Mouse (Mus musculus) limb, embryonic 13.5 days (tissue): ENCODE results near the gene Tmem238. TPM values are rescaled to one million over a fixed set of nuclear protein-coding genes. Genes with fewer than 3 reads are reported as not detected.

Source experiments
- ATAC-seq: fragments of 200-750 bp; cut with Nextera tagmentation; 2 replicates; pipeline ENCODE4 v1.8.0; 2017; ENCODE audit warnings: low read depth, moderate number of reproducible peaks, moderate TSS enrichment; ENCODE audit not compliant: low FRiP score
- H3K27ac ChIP-seq: fragments of 300-500 bp; sonication (generic); 2 replicates; pipeline ENCODE4 v1.5.1; 2015; ENCODE audit warnings: inconsistent platforms, mild to moderate bottlenecking, moderate library complexity
- H3K27me3 ChIP-seq: fragments of 300-500 bp; sonication (generic); 2 replicates; pipeline ENCODE4 v1.6.1; 2015; ENCODE audit warnings: mild to moderate bottlenecking, inconsistent platforms
- H3K36me3 ChIP-seq: fragments of 300-500 bp; sonication (generic); 2 replicates; pipeline ENCODE4 v1.6.1; 2015; ENCODE audit warnings: inconsistent platforms, mild to moderate bottlenecking, moderate library complexity
- H3K4me1 ChIP-seq: fragments of 300-500 bp; sonication (generic); 2 replicates; pipeline ENCODE4 v1.6.1; 2015; ENCODE audit warnings: inconsistent platforms
- H3K4me2 ChIP-seq: fragments of 300-500 bp; sonication (generic); replicated peaks from 2 replicates; pipeline ENCODE4 v1.6.1; 2015; ENCODE audit warnings: inconsistent platforms, mild to moderate bottlenecking, moderate library complexity
- H3K4me3 ChIP-seq: fragments of 300-500 bp; sonication (generic); 2 replicates; pipeline ENCODE4 v1.5.1; 2015; ENCODE audit warnings: moderate library complexity, mild to moderate bottlenecking, inconsistent platforms
- H3K9ac ChIP-seq: fragments of 300-500 bp; sonication (generic); 2 replicates; pipeline ENCODE4 v1.6.1; 2015; ENCODE audit warnings: mild to moderate bottlenecking, inconsistent platforms
- H3K9me3 ChIP-seq: fragments of 300-500 bp; sonication (generic); 2 replicates; pipeline ENCODE4 v1.6.1; 2016; ENCODE audit warnings: inconsistent platforms
- WGBS: fragments of 180-500 bp; shearing (Covaris S2); methylation state at CpG from one replicate; pipeline ENCODE4 v1.1.7; 2015; 5-methylcytosine and 5-hydroxymethylcytosine counted together
- polyA plus RNA-seq: library from polyadenylated mRNA; unstranded; fragments of >200 nt; fragmentation: Nextera tagmentation; extraction: Ambion mirVana; gene quantifications from 2 replicates; pipeline ENCODE4 v1.2.1, GENCODE M21; 2015

The Tmem238 gene
- polyA plus RNA-seq, 1 experiment from 2014 or later: 7.3 TPM

DNA sequence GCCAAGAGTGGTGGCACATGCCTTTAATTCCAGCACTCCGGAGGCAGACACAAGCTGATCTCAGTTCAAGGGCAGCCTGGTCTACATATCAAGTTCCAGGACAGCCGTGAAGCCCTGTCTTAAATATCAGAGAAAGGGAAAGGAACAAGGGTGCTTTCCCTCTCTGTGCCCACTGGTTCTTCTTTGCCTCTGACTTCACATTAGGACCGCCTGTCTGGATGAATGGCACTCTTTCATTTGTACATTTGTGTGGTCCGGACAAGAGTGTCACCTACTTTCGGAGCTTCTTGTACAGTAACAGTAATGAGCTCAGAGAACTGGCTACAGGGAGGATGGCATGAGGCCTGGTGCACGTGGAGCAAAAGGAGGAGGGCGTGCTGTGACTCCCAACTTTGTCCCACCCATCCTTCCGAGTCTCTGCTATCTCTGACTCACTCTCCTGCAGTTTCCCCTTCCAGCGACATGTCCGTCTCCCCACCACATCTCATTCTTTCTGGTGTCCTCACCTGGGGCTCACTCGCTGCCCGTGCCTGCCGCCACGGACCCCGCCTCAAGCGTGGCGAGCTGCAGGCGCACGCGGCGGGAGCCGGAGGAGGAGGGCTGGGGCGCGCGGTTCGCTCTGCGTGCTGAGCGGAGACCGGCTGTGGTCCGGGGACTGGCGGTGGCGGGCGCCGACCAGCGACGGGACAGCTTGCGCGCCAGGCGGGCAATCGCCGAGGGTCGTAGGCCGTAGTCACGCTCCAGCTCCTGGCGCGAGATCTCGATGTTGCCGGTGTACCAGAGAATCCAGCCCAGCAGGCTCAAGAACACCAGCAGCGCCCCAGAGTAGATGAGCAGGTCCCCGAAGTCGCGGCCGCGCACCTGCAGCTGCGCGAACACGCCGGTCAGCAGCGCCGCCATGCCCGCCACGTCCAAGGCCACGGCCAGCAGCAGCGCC lies 689 bp downstream of the Tmem238 start:
- H3K4me2 ChIP-seq: peak overlapping the region; percentile 87
- H3K9me3 ChIP-seq: no peaks in the 10 kb centered on the region
- peak overlapping the region; percentile 64 for H3K4me3 ChIP-seq
- peaks cover under 1% of the 10 kb centered on the region; the same call in 1 of the 2 replicates for H3K36me3 ChIP-seq
- peaks cover 13% of the 10 kb centered on the region for H3K4me1 ChIP-seq
- WGBS: 3% methylated on average over 58 of the region's 64 CpGs
- H3K27me3 ChIP-seq: peaks cover 22% of the 10 kb centered on the region
- peak overlapping the region; percentile 85 for H3K9ac ChIP-seq
- H3K27ac ChIP-seq: 0 out of 2 replicates have a peak overlapping the region, but pooled peaks have one; percentile 22
- ATAC-seq: peak; percentile 41; the same call in 1 of the 2 replicates

DNA sequence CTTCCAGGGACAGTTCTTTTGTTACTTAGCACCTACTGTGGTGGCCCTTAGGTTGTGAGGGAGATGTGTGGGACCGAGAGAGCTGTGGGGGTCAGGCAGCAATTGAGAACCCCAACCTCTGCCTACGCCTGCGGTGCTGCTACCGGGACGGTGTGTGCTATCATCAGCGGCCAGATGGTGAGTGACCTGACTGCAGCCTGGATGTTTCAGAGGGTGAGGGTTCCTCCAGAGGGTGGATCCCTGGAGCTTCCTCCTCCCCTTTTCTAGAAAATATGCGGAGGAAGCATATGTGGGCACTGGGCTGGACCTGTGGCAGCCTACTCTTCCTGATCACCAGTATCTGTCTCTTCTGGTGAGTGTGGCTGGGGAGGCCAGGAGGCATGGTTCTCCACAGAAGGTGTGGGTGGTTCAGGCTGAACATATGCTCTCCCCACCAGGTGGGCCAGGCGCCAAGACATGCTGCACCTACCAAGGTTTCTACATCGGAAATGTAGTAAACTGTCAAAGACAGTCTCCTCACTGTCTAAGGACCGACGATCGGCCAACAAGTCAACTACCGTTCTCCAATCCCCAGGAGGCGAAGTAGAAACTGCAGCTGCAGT lies 5.7 kb downstream of the Tmem238 start:
- Histone ChIP-seq H3K9ac (no peak overlapping the region), H3K36me3 (no peaks in the 10 kb centered on the region), H3K4me2 (no peak overlapping the region), H3K27me3 (peaks cover 31% of the 10 kb centered on the region), H3K9me3 (no peaks in the 10 kb centered on the region), H3K27ac (no peak overlapping the region), H3K4me1 (peaks cover 6% of the 10 kb centered on the region), H3K4me3 (no peak overlapping the region)
- 75% methylated on average over 14 of the region's 14 CpGs for WGBS
- no peak for ATAC-seq

DNA sequence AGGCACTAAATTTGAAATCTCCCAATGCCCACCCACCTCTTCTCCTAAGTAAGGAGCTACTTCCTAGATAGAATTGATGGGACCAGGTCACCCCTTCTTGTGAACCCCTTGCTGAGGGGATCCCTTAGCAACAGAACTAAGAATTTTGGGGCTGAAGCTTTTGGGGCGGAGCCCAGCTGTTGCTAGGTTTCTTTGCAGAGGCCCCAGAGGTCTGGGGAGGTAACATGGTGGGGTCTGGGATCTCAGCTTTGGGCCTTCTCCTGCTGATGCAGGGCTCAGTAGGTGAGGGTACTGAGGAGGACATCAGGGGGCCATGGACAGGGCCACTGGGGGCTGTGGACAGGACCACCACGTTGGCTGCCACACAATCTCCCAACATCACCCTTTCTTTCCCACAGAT lies 6.7 kb downstream of the Tmem238 start, which contains the start of the genes Il11 and Tmem190:
Gene Il11 (minus strand): TSS at position 101 of the 400 bp plus-strand sequence.
Gene Tmem190 (plus strand): TSS at position 179 of the 400 bp plus-strand sequence.
- no peak within 1 kb of the TSS for H3K27ac ChIP-seq
- 75% methylated on average over 2 of the region's 2 CpGs for WGBS
- H3K4me3 ChIP-seq: no peak within 1 kb of the TSS
- no peaks in the 10 kb centered on the region for H3K9me3 ChIP-seq
- peaks cover 5% of the 10 kb centered on the region; the same call in 1 of the 2 replicates for H3K4me1 ChIP-seq
- peaks cover 38% of the 10 kb centered on the region for H3K27me3 ChIP-seq
- H3K9ac ChIP-seq: no peak within 1 kb of the TSS
- ATAC-seq: no peak
- no peak within 1 kb of the TSS for H3K4me2 ChIP-seq
- no peaks in the 10 kb centered on the region for H3K36me3 ChIP-seq

DNA sequence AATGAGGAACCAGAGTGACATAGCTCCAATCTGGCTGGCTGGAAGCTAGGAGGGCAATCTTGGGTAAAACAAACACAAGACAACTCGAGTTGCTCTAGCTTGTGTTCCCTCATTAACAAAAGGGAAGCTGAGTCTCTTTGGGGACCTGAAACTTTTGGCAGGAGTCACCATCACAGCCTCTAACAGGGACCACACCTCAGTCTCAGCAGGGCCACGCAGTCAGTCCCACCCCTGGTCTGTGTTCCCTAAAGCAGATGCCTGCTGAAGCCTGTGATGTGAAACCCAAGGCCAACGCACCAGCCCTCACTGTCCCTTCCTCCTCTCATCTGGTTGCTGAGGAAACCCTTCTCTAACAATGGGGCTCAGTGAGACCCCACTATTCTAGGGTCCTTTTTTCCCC lies 7.3 kb downstream of the Tmem238 start:
- Histone ChIP-seq H3K4me2 (no peak overlapping the region), H3K4me1 (peaks cover 11% of the 10 kb centered on the region), H3K4me3 (no peak overlapping the region), H3K9me3 (no peaks in the 10 kb centered on the region), H3K27ac (no peak overlapping the region), H3K9ac (no peak overlapping the region), H3K36me3 (no peaks in the 10 kb centered on the region), H3K27me3 (peaks cover 40% of the 10 kb centered on the region)
- WGBS: 57% methylated on average over 3 of the region's 3 CpGs
- ATAC-seq: no peak

DNA sequence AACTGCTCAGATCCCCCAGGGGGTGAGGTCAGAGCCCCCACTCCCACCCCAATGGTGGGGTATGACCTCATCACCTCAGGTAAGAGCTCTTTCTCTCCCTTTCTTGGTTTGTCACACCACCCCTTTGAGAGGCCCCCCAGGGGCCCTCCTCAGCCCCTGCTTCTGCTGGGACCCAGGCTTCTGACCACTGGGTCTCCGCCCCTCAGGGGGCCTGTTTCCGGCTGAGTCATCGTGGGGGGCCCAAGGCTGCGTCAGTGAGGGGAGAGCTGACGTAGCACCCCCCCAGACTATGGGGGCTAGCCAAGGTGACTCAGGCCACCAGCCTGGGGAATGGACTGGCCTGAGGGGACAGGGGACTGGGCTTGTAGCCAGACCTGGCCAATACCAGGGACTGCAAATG lies 9.5 kb downstream of the Tmem238 start:
- H3K27me3 ChIP-seq: peaks cover 63% of the 10 kb centered on the region
- no peak overlapping the region for H3K9ac ChIP-seq
- WGBS: 29% methylated on average over 5 of the region's 5 CpGs
- no peak overlapping the region for H3K27ac ChIP-seq
- peaks cover 16% of the 10 kb centered on the region for H3K4me1 ChIP-seq
- H3K9me3 ChIP-seq: peaks cover 6% of the 10 kb centered on the region; the same call in 1 of the 2 replicates
- no peak overlapping the region for H3K4me2 ChIP-seq
- no peaks in the 10 kb centered on the region for H3K36me3 ChIP-seq
- H3K4me3 ChIP-seq: no peak overlapping the region
- no peak for ATAC-seq

DNA sequence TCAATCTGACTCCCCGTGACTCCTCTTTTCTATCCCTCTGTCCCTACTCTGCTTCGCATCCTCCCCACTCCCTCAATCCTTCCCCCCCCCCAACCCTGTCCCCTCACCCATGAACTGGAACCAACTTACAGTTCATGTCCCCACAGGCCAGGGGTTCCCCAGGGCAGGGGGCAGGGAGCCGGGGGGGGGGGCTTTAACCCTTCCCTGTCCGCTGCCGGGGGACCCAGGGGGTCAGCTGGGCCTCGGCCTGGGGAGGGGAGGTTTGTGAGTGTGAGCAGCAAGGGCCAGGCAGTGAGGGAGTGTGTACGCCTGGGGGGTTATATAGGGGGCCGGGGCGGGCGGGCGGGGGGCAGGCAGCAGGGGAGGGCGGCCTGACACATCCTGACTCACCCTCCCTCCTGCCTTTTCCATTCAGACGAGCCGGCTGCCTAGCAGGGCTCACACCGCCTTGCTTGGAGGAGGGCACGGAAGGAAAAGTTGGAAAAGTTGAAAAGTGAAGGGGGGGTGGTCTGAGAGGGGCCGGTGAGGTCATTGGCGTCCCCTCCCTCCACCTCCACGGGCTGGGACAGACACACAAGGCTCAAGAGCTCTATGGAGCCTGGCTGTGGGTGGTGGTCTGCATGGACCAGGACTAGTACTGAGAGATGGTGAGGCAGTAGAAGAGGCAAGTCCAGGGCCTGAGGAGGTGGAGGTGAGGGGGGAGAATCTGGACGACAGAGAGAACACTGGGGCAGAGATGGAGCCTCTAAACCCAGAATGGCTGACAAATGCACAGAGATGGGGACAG lies 11.4 kb downstream of the Tmem238 start:
- ATAC-seq: no peak
- H3K9me3 ChIP-seq: peaks cover 6% of the 10 kb centered on the region; the same call in 1 of the 2 replicates
- H3K27me3 ChIP-seq: peaks cover 73% of the 10 kb centered on the region
- 7% methylated on average over 20 of the region's 20 CpGs for WGBS
- H3K4me3 ChIP-seq: no peak overlapping the region
- H3K4me2 ChIP-seq: peak overlapping the region; percentile 65
- H3K9ac ChIP-seq: no peak overlapping the region
- H3K36me3 ChIP-seq: no peaks in the 10 kb centered on the region
- peaks cover 16% of the 10 kb centered on the region for H3K4me1 ChIP-seq
- H3K27ac ChIP-seq: no peak overlapping the region

DNA sequence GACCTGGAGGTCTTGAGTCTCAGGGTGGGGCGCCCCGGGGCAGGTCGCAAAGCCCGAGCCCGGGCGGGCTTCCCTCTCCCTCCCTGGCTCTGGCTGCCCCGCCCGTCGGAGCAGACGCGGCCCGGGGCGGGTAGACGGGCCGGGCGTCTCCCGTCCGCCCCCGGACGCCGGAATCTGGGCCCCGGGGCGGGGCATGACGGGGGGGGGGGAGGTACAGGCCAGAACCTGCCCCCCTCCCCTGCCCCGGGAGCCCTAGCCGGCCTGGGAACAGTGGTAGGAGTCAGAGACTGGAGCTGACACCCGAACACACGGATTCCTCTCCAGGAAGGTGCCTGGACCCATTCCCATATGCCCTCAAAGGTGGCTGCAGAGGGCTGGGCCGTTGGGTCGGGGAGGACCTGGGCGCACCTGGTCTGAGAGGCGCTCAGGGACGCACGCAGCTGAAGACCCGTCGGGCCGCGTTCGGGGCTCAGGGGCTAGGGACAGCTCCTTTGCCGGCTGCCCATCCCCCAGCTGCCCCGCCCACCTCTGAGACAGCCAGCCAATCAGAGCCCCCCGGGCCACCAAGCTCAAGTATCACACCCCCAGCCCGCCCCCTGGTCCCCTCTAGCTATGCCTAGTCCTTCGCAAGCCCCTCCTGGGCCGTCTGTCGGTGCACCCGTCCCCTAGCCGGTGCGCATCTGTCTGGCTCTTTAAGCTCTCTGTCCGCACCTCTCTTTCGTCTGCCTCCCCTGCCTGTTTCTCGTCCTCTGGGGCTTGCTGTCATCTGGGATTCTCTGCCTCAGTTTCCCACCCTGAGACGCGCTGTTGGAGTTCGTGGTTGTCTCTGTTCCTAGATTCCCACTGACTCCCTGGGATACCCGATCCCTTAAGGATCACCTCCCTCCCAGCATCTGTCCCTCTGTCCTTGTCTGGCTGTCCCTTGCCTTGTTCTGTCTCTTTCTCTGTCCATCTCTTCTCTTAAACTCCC lies 12.3 kb downstream of the Tmem238 start:
- Histone ChIP-seq H3K27ac (no peak overlapping the region), H3K9me3 (peaks cover 6% of the 10 kb centered on the region; the same call in 1 of the 2 replicates), H3K4me1 (peaks cover 16% of the 10 kb centered on the region), H3K36me3 (no peaks in the 10 kb centered on the region), H3K9ac (peak overlapping the region; percentile 31; the same call in 1 of the 2 replicates), H3K4me2 (peak overlapping the region; percentile 65), H3K4me3 (peak overlapping the region; percentile 41), H3K27me3 (peaks cover 73% of the 10 kb centered on the region)
- WGBS: under 1% methylated on average over 45 of the region's 56 CpGs
- ATAC-seq: peak; percentile 83

DNA sequence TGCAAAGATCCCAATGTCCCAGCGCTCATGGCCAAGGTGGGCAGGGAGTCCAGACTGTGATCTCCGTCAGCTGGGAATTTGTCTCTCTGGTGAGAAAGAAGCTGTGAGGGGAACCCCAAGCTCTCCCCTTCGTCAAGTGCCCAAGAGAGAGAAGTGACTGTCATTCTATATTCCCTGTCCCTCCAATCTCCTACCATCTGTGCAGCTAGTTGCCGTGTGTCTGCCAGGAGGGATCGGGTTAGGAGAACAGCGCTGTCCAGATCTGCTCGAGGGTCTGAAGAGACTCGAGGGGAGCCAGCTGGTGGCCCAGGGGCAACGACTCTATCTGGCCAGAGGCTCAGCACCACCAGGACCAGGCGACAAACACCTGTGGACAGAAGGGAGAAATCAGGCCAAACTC lies 13.3 kb downstream of the Tmem238 start:
- H3K4me3 ChIP-seq: no peak overlapping the region
- WGBS: 51% methylated on average over 10 of the region's 10 CpGs
- no peak overlapping the region for H3K4me2 ChIP-seq
- ATAC-seq: no peak
- H3K27me3 ChIP-seq: peaks cover 70% of the 10 kb centered on the region
- H3K27ac ChIP-seq: no peak overlapping the region
- H3K36me3 ChIP-seq: no peaks in the 10 kb centered on the region
- no peak overlapping the region for H3K9ac ChIP-seq
- H3K4me1 ChIP-seq: peaks cover 16% of the 10 kb centered on the region
- H3K9me3 ChIP-seq: peaks cover 6% of the 10 kb centered on the region; the same call in 1 of the 2 replicates

DNA sequence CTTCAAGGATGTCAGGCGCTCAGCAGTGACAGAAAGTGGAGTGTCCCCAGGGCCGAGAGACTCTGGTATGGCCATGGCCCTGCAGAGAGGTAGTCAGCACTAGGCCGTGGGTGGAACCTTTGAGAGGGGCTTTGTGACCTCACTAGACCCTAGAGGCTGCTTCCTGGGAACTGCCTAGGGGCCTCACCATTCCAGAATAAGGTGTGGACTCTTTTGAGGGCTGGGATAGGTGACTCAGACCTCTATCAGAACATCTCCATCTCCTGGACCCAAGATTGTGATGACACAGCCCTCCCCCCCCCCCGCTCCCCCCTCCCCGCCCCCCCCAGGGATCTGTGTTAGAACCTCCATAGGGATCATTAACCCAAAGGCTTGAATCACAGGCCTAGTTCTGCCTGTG lies 18.3 kb downstream of the Tmem238 start, which contains the start of gene Fam71e2:
Gene Fam71e2 (minus strand): TSS at position 101 of the 400 bp plus-strand sequence.
- WGBS: 73% methylated on average over 3 of the region's 5 CpGs
- H3K4me3 ChIP-seq: no peak within 1 kb of the TSS
- no peak within 1 kb of the TSS for H3K4me2 ChIP-seq

DNA sequence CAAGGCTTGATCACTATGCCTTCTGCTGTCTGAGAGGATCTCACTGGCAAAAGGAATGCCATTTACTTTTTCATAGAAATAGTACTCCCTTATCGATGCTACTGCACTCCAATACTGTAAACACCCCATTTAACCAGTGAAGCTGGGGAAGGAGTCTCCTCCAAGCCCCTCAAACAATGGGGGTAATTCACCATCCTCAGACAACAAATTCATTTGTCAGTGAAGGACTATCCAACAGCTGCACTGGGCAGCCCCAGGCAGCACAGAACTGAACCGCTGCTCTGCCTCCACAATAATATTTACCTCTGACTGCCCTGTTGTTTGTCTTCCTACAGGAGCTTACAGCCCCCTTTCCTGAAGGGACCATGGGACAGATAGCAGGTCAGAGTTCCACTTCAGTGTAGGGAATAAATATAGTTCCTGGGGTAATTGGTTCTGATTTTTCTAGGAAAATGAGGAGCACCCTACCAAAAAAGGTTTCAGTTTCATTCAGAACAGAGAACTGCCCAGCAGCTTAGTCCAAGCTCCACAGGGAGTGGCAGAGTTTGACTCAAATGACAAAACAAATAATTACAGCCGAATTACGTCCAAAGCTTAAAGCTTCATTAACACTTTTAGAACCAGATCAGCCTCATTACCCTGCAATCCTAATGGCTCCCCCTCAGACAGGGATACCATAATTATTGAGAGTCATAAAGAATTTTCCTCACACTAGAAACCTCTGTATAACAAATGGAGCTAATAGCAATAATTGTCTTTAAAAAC lies 24.3 kb downstream of the Tmem238 start:
- Histone ChIP-seq H3K36me3 (no peaks in the 10 kb centered on the region), H3K9me3 (no peaks in the 10 kb centered on the region), H3K27ac (no peak overlapping the region), H3K4me1 (no peaks in the 10 kb centered on the region), H3K4me3 (no peak overlapping the region), H3K9ac (no peak overlapping the region), H3K27me3 (no peaks in the 10 kb centered on the region), H3K4me2 (no peak overlapping the region)
- ATAC-seq: no peak
- 21% methylated on average over 4 of the region's 4 CpGs for WGBS

More for the DNA sequence above, 18.3 kb downstream of the Tmem238 start, which contains the start of gene Fam71e2:
- ATAC-seq: no peak
- no peak within 1 kb of the TSS for H3K27ac ChIP-seq
- no peaks in the 10 kb centered on the region for H3K36me3 ChIP-seq
- H3K9ac ChIP-seq: no peak within 1 kb of the TSS
- no peaks in the 10 kb centered on the region for H3K4me1 ChIP-seq
- H3K27me3 ChIP-seq: peaks cover 23% of the 10 kb centered on the region
- peaks cover 6% of the 10 kb centered on the region; the same call in 1 of the 2 replicates for H3K9me3 ChIP-seq
